Mouse (Mus musculus): ENCODE results near the gene Tbc1d24. TPM values are rescaled to one million over a fixed set of nuclear protein-coding genes. Genes with fewer than 3 reads are reported as not detected.

Gene Tbc1d24
- total and polyA plus RNA-seq, 3 experiments: 4.2 to 6.6 (median 4.5) TPM

GRCm38 (mm10) chr17:24139256-24139655, 66.1 kb downstream of the Tbc1d24 start:
- dilution Hi-C loops (cut with MboI; ENCODE audit: extremely low pct_ligation_motif_present, extremely low pct_unique_long_range_greater_than_20kb, low sequenced_read_pairs) (no loop called here), in situ Hi-C loops (cut with MboI; ENCODE audit: low pct_ligation_motif_present, low pct_unique_long_range_greater_than_20kb, low sequenced_read_pairs) (no loop called here)
- H3K4me2 ChIP-seq (ENCODE audit: insufficient read depth, low read depth, poor library complexity, severe bottlenecking): peak overlapping the region; percentile 100; the same call in 1 of the 2 replicates
- H3K79me2 ChIP-seq (replicated peaks; ENCODE audit: control insufficient read depth, extremely low read depth, insufficient read depth, poor library complexity, severe bottlenecking): peaks cover 38% of the 10 kb centered on the region
- peaks cover 12 to 56% of the 10 kb centered on the region in 2 experiments for H3K4me1 ChIP-seq (ENCODE audit: control insufficient read depth in 1 of 2, insufficient read depth in 2 of 2)
- no peaks in the 10 kb centered on the region for H3K27me3 ChIP-seq (replicated peaks)
- TF ChIP-seq CHD2 (IDR thresholded peaks at IDR 0.05; ENCODE audit: low read length): no peak
- TF ChIP-seq TBP (conservative IDR thresholded peaks at IDR 0.05; ENCODE audit: low read depth, low read length): no peak
- TF ChIP-seq ZMIZ1 (IDR thresholded peaks at IDR 0.05; ENCODE audit: low read depth, low read length): no peak
- no peak for TF ChIP-seq JUND (conservative IDR thresholded peaks at IDR 0.05; ENCODE audit: low read depth, low read length)
- no peak for TF ChIP-seq PAX5 (IDR thresholded peaks at IDR 0.05; ENCODE audit: low read length)
- no peak for TF ChIP-seq UBTF (IDR thresholded peaks at IDR 0.05; ENCODE audit: low read depth, low read length)
- TF ChIP-seq USF1 (IDR thresholded peaks at IDR 0.05; ENCODE audit: low read depth, low read length): peak; percentile 46
- TF ChIP-seq ELF1 (IDR thresholded peaks at IDR 0.05; ENCODE audit: low read depth, low read length): no peak
- TF ChIP-seq SIN3A (IDR thresholded peaks at IDR 0.05; ENCODE audit: low read length): no peak
- peak; percentile 56 for TF ChIP-seq USF2 (conservative IDR thresholded peaks at IDR 0.05; ENCODE audit: low read depth, low read length)
- TF ChIP-seq ZC3H11A (IDR thresholded peaks at IDR 0.05; ENCODE audit: low read depth, low read length): no peak
- TF ChIP-seq NELFE (IDR thresholded peaks at IDR 0.05; ENCODE audit: low read depth, low read length): no peak
- TF ChIP-seq CHD1 (IDR thresholded peaks at IDR 0.05; ENCODE audit: low read depth, low read length): no peak
- no peak for TF ChIP-seq RCOR1 (conservative IDR thresholded peaks at IDR 0.05; ENCODE audit: low read depth, low read length)
- no peak for TF ChIP-seq CTCF (conservative IDR thresholded peaks at IDR 0.05 in 1 of 2, IDR thresholded peaks at IDR 0.05 in 1 of 2; ENCODE audit: low read depth in 2 of 2, low read length in 2 of 2)
- TF ChIP-seq BHLHE40 (IDR thresholded peaks at IDR 0.05; ENCODE audit: low read depth, low read length): peak; percentile 86
- TF ChIP-seq POLR2A (IDR thresholded peaks at IDR 0.05; ENCODE audit: low read depth, low read length): no peak
- no peak for TF ChIP-seq TCF12 (IDR thresholded peaks at IDR 0.05; ENCODE audit: low read depth, low read length)
- TF ChIP-seq HCFC1 (IDR thresholded peaks at IDR 0.05; ENCODE audit: low read depth, low read length): no peak
- TF ChIP-seq MAFK (IDR thresholded peaks at IDR 0.05; ENCODE audit: insufficient replicate concordance, low read length): no peak
- TF ChIP-seq MXI1 (IDR thresholded peaks at IDR 0.05; ENCODE audit: low read depth, low read length): no peak
- peak; percentile 41; the same call in 1 of the 2 replicates for TF ChIP-seq EP300 (IDR thresholded peaks at IDR 0.05; ENCODE audit: low read length)
- TF ChIP-seq ETS1 (conservative IDR thresholded peaks at IDR 0.05; ENCODE audit: low read depth, low read length): 0 out of 2 replicates have a peak, but pooled peaks have one; percentile 13
- TF ChIP-seq RAD21 (IDR thresholded peaks at IDR 0.05; ENCODE audit: low read depth, low read length): no peak
- TF ChIP-seq SMC3 (IDR thresholded peaks at IDR 0.05; ENCODE audit: low read depth, low read length): no peak
- H3K9me3 ChIP-seq (replicated peaks; ENCODE audit: low read length): no peaks in the 10 kb centered on the region
- H3K4me3 ChIP-seq (replicated peaks in 1 of 3; ENCODE audit: low read depth in 2 of 3, low read length in 2 of 3, poor library complexity in 1 of 3): no peak overlapping the region
- H3K36me3 ChIP-seq (replicated peaks in 1 of 2; ENCODE audit: control insufficient read depth in 1 of 2, insufficient read depth in 1 of 2, low read length in 1 of 2): peaks cover 0 to 14% of the 10 kb centered on the region in 2 experiments
- no peak overlapping the region for H3K27ac ChIP-seq (ENCODE audit: insufficient read depth, low read depth)
- peak; percentile 60 for DNase-seq (ENCODE audit: extremely low read depth)
- no peak overlapping the region for H3K9ac ChIP-seq (ENCODE audit: insufficient read depth, low read depth)
